Mouse (Mus musculus): ENCODE measurements around the gene Lmx1b. TPM values are rescaled to one million over a fixed set of nuclear protein-coding genes. Genes with fewer than 3 reads are reported as not detected.
A peak's percentile ranks its signal among the peaks of the same experiment; 100 is the strongest.

The Lmx1b gene
- 0.16 and 0.31 TPM in 2 replicates for polyA plus RNA-seq (2012; rRNA removed)

DNA sequence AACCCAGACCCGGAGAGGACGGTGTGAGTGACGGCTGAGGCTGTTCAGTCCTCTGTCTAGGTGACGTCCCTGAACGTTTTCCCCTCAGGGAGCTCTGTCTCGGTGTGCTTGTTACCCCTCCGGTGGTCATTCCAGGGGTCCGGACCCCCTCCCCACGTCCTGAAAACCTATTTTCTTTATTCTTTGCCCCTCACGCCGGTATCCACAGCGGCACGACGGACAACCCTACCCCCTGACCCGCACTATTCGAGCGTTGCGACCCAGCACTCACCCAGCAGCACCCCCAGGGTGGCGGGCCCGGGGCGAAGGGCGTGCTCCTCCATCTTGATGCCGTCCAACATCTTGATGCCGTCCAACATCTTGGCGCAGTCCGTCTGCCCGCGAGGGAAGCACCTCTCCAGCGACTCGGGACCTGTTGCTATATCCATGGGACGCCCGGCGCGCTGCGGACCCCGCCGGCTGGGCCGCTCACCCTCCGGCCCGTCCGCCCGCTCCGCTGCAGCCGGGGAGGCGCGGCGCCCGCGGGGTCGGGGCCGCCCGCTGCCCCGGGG lies at the start of gene Lmx1b:
Gene Lmx1b (minus strand): TSS at position 341 of the 551 bp plus-strand sequence.
- no peak for TF ChIP-seq POLR2A (IDR thresholded peaks at IDR 0.05; ENCODE audit: borderline replicate concordance, extremely low read depth, low read depth, low read length)
- DNase-seq: no peak
- WGBS: 4% methylated on average over 51 of the region's 53 CpGs
- Histone ChIP-seq H3K4me1 (ENCODE audit: control insufficient read depth, insufficient read depth, low read length) (peaks cover 3% of the 10 kb centered on the region), H3K4me3 (replicated peaks; ENCODE audit: extremely low read depth, low read depth, low read length) (no peak within 1 kb of the TSS)

DNA sequence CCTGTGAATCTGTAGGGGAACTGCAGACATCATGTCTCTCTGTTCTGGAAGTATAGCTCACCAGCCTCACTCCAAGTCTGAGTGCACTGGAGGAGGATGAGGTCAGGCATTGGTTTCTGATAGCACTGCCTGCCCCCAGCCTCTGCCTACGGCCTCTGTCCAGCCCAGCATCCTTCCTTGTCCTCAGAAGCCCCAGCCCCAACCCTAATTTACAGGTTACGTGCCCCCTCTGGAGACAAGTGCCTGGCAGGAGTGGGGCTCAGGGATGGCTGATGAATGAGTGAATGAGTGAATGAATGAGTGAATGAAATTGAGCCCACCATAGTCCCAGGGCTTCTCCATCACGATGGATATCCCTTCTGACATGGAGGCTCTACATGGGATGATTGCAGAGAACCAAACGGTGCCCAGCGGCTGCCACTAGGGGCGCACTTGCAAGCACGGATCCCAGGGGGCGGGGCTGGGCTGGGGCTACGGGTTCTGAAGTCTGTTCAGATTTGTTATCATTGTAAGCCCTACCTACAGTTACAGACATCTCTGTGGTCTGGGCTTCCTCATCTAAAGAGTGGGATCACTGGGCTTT lies 49.7 kb upstream of the Lmx1b start:
- WGBS: 26% methylated on average over 9 of the region's 9 CpGs
- Histone ChIP-seq H3K4me1 (ENCODE audit: control insufficient read depth, insufficient read depth, low read length) (no peaks in the 10 kb centered on the region), H3K4me3 (replicated peaks; ENCODE audit: extremely low read depth, low read depth, low read length) (no peak overlapping the region)
- peak; percentile 39; the same call in 1 of the 2 replicates for TF ChIP-seq CTCF (IDR thresholded peaks at IDR 0.05; ENCODE audit: insufficient read depth, low read length)
- no peak for TF ChIP-seq POLR2A (IDR thresholded peaks at IDR 0.05; ENCODE audit: borderline replicate concordance, extremely low read depth, low read depth, low read length)
- no peak for DNase-seq

DNA sequence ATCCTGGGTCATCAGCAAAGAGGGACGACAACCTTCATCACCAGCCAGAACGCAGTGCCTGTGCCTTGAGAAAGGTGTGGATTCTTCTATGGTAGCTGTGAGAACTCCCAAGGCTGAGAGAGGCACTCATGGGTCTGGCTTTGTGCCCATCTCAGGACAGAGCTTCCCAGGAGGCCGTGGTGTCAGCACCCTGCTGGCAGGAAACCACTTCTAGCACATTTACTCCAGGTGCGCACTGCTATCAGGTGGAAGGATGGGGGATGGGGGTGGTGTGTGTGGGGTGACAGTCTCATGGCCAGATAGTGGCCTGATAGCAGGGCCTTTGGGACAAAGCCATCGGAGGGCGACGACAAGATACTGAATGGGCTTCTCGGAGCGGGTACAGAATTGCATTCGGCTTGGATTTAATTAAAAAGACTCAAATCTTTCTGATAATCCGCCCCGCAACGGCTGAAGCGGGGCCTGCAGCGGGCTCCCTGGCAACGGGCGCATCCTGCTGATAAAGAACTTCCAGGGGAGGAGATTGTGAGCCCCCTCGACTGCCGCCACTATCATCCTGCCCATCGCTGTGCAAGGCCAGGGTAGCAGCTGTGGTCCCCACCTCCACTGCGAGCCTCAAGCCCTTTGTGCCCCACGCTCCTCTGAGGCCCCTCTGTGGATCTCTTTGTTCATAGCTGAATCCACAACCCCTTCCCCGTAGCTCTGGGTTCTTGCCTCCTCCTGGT lies 49.0 kb upstream of the Lmx1b start:
- Histone ChIP-seq H3K4me3 (replicated peaks; ENCODE audit: extremely low read depth, low read depth, low read length) (no peak overlapping the region), H3K4me1 (ENCODE audit: control insufficient read depth, insufficient read depth, low read length) (no peaks in the 10 kb centered on the region)
- 42% methylated on average over 23 of the region's 23 CpGs for WGBS
- TF ChIP-seq CTCF (IDR thresholded peaks at IDR 0.05; ENCODE audit: insufficient read depth, low read length) (no peak), POLR2A (IDR thresholded peaks at IDR 0.05; ENCODE audit: borderline replicate concordance, extremely low read depth, low read depth, low read length) (no peak)
- no peak for DNase-seq

DNA sequence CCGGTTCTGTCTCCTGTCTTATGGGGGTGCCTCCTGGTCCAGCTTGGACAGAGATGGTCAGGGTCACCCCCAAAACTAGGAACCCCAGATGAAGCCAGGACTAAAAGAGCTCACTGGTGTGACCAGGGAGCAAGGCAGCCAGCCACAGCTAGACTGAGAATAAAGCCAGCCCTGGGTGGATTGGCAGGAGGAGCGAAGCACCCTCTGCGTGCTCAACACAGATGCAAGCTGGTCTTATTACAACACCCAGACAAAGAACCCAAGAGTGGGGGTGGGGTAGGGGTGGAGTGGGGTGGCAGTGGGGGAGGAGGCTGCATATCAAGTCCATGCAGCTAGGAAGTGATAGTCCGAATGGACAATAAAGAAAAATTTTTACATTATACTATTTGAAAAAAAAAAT lies 43.3 kb upstream of the Lmx1b start:
- DNase-seq: no peak
- no peak for TF ChIP-seq CTCF (IDR thresholded peaks at IDR 0.05; ENCODE audit: insufficient read depth, low read length)
- no peak for TF ChIP-seq POLR2A (IDR thresholded peaks at IDR 0.05; ENCODE audit: borderline replicate concordance, extremely low read depth, low read depth, low read length)
- H3K4me1 ChIP-seq (ENCODE audit: control insufficient read depth, insufficient read depth, low read length): no peaks in the 10 kb centered on the region
- 71% methylated on average over 4 of the region's 4 CpGs for WGBS
- no peak overlapping the region for H3K4me3 ChIP-seq (replicated peaks; ENCODE audit: extremely low read depth, low read depth, low read length)

DNA sequence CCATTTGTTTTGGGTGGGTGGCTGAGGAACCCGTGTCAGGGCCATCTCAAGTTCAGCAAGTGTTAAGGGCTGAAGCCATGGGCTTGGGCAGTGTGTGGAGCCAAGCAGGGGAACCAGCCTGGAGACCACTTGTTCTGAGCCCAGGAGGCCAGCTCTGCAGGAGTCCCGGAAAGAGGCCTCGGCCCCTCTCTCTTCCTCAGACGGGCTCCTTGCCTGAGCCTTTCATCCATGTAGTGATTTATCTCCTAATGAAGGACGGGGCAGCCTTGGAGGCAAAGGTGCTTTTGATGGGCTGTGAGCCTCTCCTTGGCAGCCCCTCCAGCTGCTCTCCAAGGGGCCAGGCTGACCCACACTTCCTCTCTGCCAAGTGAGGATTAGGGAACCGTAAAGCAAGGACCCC lies 42.8 kb upstream of the Lmx1b start:
- DNase-seq: no peak
- no peak for TF ChIP-seq POLR2A (IDR thresholded peaks at IDR 0.05; ENCODE audit: borderline replicate concordance, extremely low read depth, low read depth, low read length)
- TF ChIP-seq CTCF (IDR thresholded peaks at IDR 0.05; ENCODE audit: insufficient read depth, low read length): no peak
- WGBS: 33% methylated on average over 6 of the region's 6 CpGs
- no peak overlapping the region for H3K4me3 ChIP-seq (replicated peaks; ENCODE audit: extremely low read depth, low read depth, low read length)
- no peaks in the 10 kb centered on the region for H3K4me1 ChIP-seq (ENCODE audit: control insufficient read depth, insufficient read depth, low read length)

DNA sequence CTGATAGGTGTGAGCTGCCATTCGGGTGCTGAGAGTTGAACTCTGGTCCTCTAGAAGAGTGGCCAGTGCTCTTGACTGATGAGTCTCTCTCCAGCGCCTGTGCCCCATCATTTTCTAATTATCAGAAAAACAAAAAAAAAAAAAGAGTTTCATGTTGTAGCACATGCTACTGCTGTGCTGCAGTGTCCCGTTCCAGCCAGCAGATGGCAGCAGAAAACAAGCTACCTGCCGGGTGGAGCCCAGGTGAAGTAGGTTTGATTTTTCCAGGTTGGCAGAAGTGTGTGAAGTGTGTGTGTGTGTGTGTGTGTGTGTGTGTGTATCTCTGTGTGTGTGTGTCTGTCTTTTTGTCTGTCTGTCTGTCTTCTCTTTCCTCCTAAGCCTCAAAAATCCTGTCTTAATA lies 41.9 kb upstream of the Lmx1b start:
- DNase-seq: peak; percentile 59
- no peaks in the 10 kb centered on the region for H3K4me1 ChIP-seq (ENCODE audit: control insufficient read depth, insufficient read depth, low read length)
- no peak overlapping the region for H3K4me3 ChIP-seq (replicated peaks; ENCODE audit: extremely low read depth, low read depth, low read length)
- 10% methylated on average over 4 of the region's 4 CpGs for WGBS
- peak; percentile 89 for TF ChIP-seq CTCF (IDR thresholded peaks at IDR 0.05; ENCODE audit: insufficient read depth, low read length)
- TF ChIP-seq POLR2A (IDR thresholded peaks at IDR 0.05; ENCODE audit: borderline replicate concordance, extremely low read depth, low read depth, low read length): no peak

DNA sequence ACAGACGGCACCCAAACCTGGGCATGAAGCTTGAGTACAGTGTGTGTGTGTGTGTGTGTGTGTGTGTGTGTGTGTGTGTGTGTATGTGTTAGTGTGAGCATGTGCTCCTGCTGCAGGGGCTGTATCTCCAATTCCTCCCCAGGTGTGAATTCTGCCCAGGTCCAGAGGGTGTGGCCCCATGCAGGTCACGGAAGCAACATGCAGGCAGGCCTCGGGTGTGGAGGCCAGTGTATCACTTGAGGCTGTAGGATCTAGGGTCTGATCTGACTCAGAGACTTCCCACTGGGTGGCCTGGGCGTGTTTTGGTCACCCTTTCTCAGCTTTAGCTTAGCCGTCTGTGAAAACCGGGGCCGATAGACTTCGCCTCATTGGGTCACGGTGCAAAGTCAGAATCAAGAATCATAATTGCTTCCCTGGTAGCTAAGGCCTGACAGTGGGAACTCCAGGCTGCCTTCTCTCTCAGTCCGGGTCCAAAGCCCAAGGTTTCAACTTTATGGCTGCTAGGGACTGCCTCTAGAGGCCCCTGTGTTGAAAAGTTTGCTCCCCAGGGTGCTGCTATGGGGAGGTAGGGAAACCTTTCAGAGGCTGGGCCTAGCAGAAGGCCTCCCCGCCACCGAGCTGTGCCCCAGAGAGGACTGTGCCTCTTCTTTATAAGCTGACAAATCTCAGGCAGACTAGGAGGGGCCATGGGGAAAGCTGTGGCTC lies 38.8 kb upstream of the Lmx1b start:
- no peak overlapping the region for H3K4me3 ChIP-seq (replicated peaks; ENCODE audit: extremely low read depth, low read depth, low read length)
- WGBS: 82% methylated on average over 12 of the region's 12 CpGs
- DNase-seq: no peak
- no peaks in the 10 kb centered on the region for H3K4me1 ChIP-seq (ENCODE audit: control insufficient read depth, insufficient read depth, low read length)
- TF ChIP-seq CTCF (IDR thresholded peaks at IDR 0.05; ENCODE audit: insufficient read depth, low read length) (no peak), POLR2A (IDR thresholded peaks at IDR 0.05; ENCODE audit: borderline replicate concordance, extremely low read depth, low read depth, low read length) (no peak)

DNA sequence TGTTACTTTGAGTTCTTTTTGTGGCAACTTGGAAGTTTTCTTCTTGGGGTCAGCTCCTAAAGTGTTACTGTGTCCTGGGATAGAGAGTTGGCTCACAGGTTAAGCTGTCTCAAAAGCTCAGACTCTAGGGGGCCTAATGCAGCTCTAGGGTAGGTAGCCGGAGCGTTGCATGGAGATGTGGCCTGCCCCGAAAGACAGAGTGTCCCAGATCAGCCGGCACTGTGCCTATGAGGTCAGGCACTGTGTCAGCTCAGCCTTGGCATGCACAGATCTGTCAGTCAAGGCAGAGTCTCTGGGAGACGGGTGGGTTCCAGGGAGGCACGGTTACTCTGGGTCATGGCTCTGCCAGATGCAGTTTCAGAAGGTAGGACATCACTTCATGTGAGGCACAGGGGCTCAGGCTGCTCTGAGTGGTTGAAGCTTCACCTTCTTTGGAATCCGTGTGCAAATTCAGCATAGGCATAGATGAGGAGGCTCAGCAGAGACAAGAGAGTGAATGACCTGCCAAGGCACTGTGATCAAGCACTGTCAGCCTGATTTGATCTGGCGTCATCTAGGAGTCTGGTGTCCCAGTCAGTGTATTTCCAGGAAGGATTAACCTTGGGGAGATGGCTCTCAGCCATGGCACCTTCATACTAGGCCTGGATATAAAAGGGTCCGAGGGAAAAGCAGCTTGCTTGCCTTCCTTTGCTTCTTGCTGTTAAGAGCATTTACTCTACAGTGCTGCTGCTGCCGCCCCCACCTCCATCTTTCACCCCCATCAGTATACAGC lies 32.6 kb upstream of the Lmx1b start:
- WGBS: 72% methylated on average over 10 of the region's 10 CpGs
- Histone ChIP-seq H3K4me1 (ENCODE audit: control insufficient read depth, insufficient read depth, low read length) (no peaks in the 10 kb centered on the region), H3K4me3 (replicated peaks; ENCODE audit: extremely low read depth, low read depth, low read length) (no peak overlapping the region)
- no peak for DNase-seq
- no peak for TF ChIP-seq CTCF (IDR thresholded peaks at IDR 0.05; ENCODE audit: insufficient read depth, low read length)
- no peak for TF ChIP-seq POLR2A (IDR thresholded peaks at IDR 0.05; ENCODE audit: borderline replicate concordance, extremely low read depth, low read depth, low read length)

DNA sequence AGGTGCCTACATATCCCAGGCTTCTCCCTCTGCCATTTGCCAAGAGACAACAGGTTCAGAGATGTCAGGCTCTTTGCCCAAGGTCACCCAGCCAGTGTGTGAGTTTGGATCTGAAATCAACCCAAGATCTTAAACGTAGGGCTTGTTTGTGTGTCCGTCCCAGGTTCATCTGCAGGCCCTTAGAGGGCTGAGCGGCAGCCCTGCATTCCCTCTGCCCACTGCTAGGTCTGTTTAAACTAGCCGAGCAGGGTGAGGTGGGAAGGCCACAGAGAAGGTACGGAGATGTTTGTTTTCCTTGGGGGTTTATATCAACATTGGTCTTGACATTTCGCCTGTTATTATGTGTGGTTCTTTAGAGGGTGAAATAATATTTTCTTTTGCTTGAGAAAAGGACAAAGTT lies 28.4 kb upstream of the Lmx1b start:
- TF ChIP-seq POLR2A (IDR thresholded peaks at IDR 0.05; ENCODE audit: borderline replicate concordance, extremely low read depth, low read depth, low read length): no peak
- TF ChIP-seq CTCF (IDR thresholded peaks at IDR 0.05; ENCODE audit: insufficient read depth, low read length): no peak
- no peak for DNase-seq
- WGBS: 54% methylated on average over 6 of the region's 6 CpGs
- Histone ChIP-seq H3K4me1 (ENCODE audit: control insufficient read depth, insufficient read depth, low read length) (no peaks in the 10 kb centered on the region), H3K4me3 (replicated peaks; ENCODE audit: extremely low read depth, low read depth, low read length) (no peak overlapping the region)
